20 mouse cellular contexts compared by ENCODE assay signal in the genomic region with DNA sequence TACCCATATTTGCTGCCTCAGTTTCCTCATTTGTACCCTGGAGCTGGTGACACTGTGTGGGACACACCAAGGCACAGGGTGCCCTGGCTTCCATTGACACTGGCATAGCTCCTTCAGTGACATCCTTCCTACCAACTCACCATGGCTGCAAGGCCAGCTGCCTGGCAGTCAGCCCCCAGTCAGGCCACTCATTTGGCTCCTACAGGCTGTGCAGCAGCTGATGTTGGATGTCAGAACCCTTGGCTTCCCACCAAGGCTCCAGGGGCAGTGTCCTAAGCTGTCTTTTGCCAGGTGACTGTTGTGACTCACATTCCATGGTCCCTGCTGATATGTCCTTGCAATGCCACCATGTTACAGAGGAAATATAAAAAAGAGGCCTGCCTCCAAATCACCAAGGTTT. TPM values are rescaled to one million over a fixed set of nuclear protein-coding genes. Genes with fewer than 3 reads are reported as not detected.
DNase-seq lines count a peak whose midpoint lies in the region; ATAC-seq and TF ChIP-seq lines count a peak whose summit lies in the region.
"Had no signal": no experiment of that assay in that cellular context is flagged by ENCODE, and none has a peak within 500 bp of the region (broad histone marks: within the 10 kb centered on the region; RNA-seq: fewer than 3 reads in every experiment).

No protein-coding gene starts in this region.

- TF ChIP-seq POLR2A in myocyte (IDR thresholded peaks at IDR 0.05; ENCODE audit: insufficient read length, low read depth) = no peak

- no peak overlapping the region for H3K9ac ChIP-seq in hindbrain, postnatal 0 days (replicated peaks; ENCODE audit: low read length)
- H3K9ac ChIP-seq in hindbrain, embryonic 16.5 days (ENCODE audit: low read depth, low read length) = no peak overlapping the region
- H3K9ac ChIP-seq in liver, embryonic 11.5 days (ENCODE audit: low read depth, low read length) = no peak overlapping the region
- H3K9ac ChIP-seq: hindbrain, embryonic 13.5 days; liver, embryonic 14.5 days; neural tube, embryonic 15.5 days had no signal

- H3K27ac ChIP-seq in hindbrain, postnatal 0 days = no peak overlapping the region
- H3K27ac ChIP-seq in hindbrain, embryonic 16.5 days (ENCODE audit: low read depth, low read length) = no peak overlapping the region
- H3K27ac ChIP-seq in liver, embryonic 11.5 days (ENCODE audit: low read depth, low read length) = no peak overlapping the region
- H3K27ac ChIP-seq: hindbrain, embryonic 13.5 days; left cerebral cortex, adult 2 months; liver, embryonic 14.5 days; macrophage had no signal

- H3K4me2 ChIP-seq in hindbrain, postnatal 0 days (ENCODE audit: low read depth, low read length) = no peak overlapping the region
- H3K4me2 ChIP-seq in hindbrain, embryonic 16.5 days (ENCODE audit: low read length) = no peak overlapping the region
- H3K4me2 ChIP-seq in myocyte (ENCODE audit: low read depth) = no peak overlapping the region
- no peak overlapping the region for H3K4me2 ChIP-seq in liver, embryonic 11.5 days
- H3K4me2 ChIP-seq: hindbrain, embryonic 13.5 days; neural tube, embryonic 15.5 days had no signal

- H3K4me1 ChIP-seq in hindbrain, postnatal 0 days (ENCODE audit: insufficient read depth, low read length) = no peaks in the 10 kb centered on the region
- H3K4me1 ChIP-seq in hindbrain, embryonic 16.5 days (ENCODE audit: control insufficient read depth, insufficient read depth, low read depth, low read length) = no peaks in the 10 kb centered on the region
- no peaks in the 10 kb centered on the region for H3K4me1 ChIP-seq in liver, embryonic 11.5 days (replicated peaks; ENCODE audit: control insufficient read depth, insufficient read depth, low read length)
- H3K4me1 ChIP-seq: hindbrain, embryonic 13.5 days had no signal

- no peaks in the 10 kb centered on the region for H3K79me2 ChIP-seq in myocyte (ENCODE audit: control insufficient read depth, insufficient read depth)

- no peaks in the 10 kb centered on the region for H3K36me3 ChIP-seq in hindbrain, postnatal 0 days (ENCODE audit: insufficient read depth, low read length)
- no peaks in the 10 kb centered on the region for H3K36me3 ChIP-seq in hindbrain, embryonic 16.5 days (ENCODE audit: control insufficient read depth, insufficient read depth, low read length)
- H3K36me3 ChIP-seq in myocyte (ENCODE audit: control insufficient read depth, insufficient read depth) = no peaks in the 10 kb centered on the region
- H3K36me3 ChIP-seq in liver, embryonic 11.5 days (ENCODE audit: control insufficient read depth, insufficient read depth, low read length) = no peaks in the 10 kb centered on the region
- H3K36me3 ChIP-seq: hindbrain, embryonic 13.5 days; neural tube, embryonic 15.5 days had no signal

- intact Hi-C loops in gastrocnemius, postnatal 36 days (cut with DNase I) = no loop called here

- no peak overlapping the region for H3ac ChIP-seq in myocyte (ENCODE audit: control insufficient read depth, insufficient read length)

- H3K9me3 ChIP-seq in hindbrain, postnatal 0 days (ENCODE audit: low read length) = no peaks in the 10 kb centered on the region
- H3K9me3 ChIP-seq in hindbrain, embryonic 16.5 days (ENCODE audit: control insufficient read depth, low read length) = no peaks in the 10 kb centered on the region
- no peaks in the 10 kb centered on the region for H3K9me3 ChIP-seq in liver, embryonic 11.5 days (ENCODE audit: control insufficient read depth, low read length)
- H3K9me3 ChIP-seq: hindbrain, embryonic 13.5 days; neural tube, embryonic 15.5 days had no signal

- ATAC-seq in hindbrain, postnatal 0 days = peak; percentile 47; the same call in 1 of the 2 replicates
- ATAC-seq in hindbrain, embryonic 16.5 days = no peak
- no peak for ATAC-seq in liver, embryonic 11.5 days (replicated peaks; ENCODE audit: low FRiP score)
- ATAC-seq: Patski had no signal

- no peak overlapping the region for H3K4me3 ChIP-seq in hindbrain, postnatal 0 days (ENCODE audit: low read length)
- no peak overlapping the region for H3K4me3 ChIP-seq in hindbrain, embryonic 16.5 days (ENCODE audit: low read length)
- H3K4me3 ChIP-seq in myocyte = no peak overlapping the region
- no peak overlapping the region for H3K4me3 ChIP-seq in liver, embryonic 11.5 days (ENCODE audit: low read depth, low read length)
- H3K4me3 ChIP-seq: erythroblast, embryonic 14.5 days; hindbrain, embryonic 13.5 days; left cerebral cortex, adult 2 months; neural tube, embryonic 15.5 days had no signal

- no peak for TF ChIP-seq CTCF in hindbrain, postnatal 0 days (IDR thresholded peaks at IDR 0.05; ENCODE audit: low read depth)

- H3K27me3 ChIP-seq in hindbrain, postnatal 0 days (ENCODE audit: insufficient read depth, low read length) = no peaks in the 10 kb centered on the region
- H3K27me3 ChIP-seq in hindbrain, embryonic 16.5 days (replicated peaks; ENCODE audit: control insufficient read depth, insufficient read depth, low read length) = no peaks in the 10 kb centered on the region
- no peaks in the 10 kb centered on the region for H3K27me3 ChIP-seq in myocyte (ENCODE audit: control insufficient read depth, insufficient read depth, insufficient read length)
- no peaks in the 10 kb centered on the region for H3K27me3 ChIP-seq in liver, embryonic 11.5 days (replicated peaks; ENCODE audit: control insufficient read depth, insufficient read depth, low read length)
- H3K27me3 ChIP-seq: hindbrain, embryonic 13.5 days; neural tube, embryonic 15.5 days; Patski had no signal

- peak; percentile 40 for DNase-seq in hindbrain, postnatal 0 days (ENCODE audit: low spot score)
- peak; percentile 80 for DNase-seq in adrenal gland, postnatal 14 days
- peak; percentile 34 to 36 for DNase-seq in gastrocnemius, postnatal 36 days
- no peak for DNase-seq in lung, postnatal 25 days (ENCODE audit: low spot score)
- DNase-seq in liver, embryonic 11.5 days (ENCODE audit: low spot score) = no peak
- DNase-seq: cerebellum, adult 18-20 months; embryo, embryonic 11 days; kidney, adult 8-10 months; midbrain, embryonic 14.5 days; thymus, postnatal 14 days had no signal

TF ChIP-seq in myocyte, 11 proteins besides CTCF, POLR2A, EP300 and RAD21:
- no peak for TF ChIP-seq REST (IDR thresholded peaks at IDR 0.05; ENCODE audit: insufficient read depth, insufficient read length)
- TF ChIP-seq SRF (IDR thresholded peaks at IDR 0.05; ENCODE audit: control insufficient read depth, insufficient read length, low read depth) = no peak
- TF ChIP-seq TCF12 (IDR thresholded peaks at IDR 0.05; ENCODE audit: insufficient read depth, poor library complexity, severe bottlenecking) = peak; percentile 27
- no peak for TF ChIP-seq USF1 (IDR thresholded peaks at IDR 0.05; ENCODE audit: low read depth)
- TF ChIP-seq E2F4 (IDR thresholded peaks at IDR 0.05; ENCODE audit: insufficient read depth) = no peak
- TF ChIP-seq MYOG (IDR thresholded peaks at IDR 0.05; ENCODE audit: control insufficient read depth in 1 of 3, insufficient read depth in 1 of 3, insufficient read length in 2 of 3, low read depth in 2 of 3) = peak; percentile 42 to 88 (median 76)
- TF ChIP-seq MYOD1 (IDR thresholded peaks at IDR 0.05; ENCODE audit: control insufficient read depth in 1 of 3, insufficient read length in 2 of 3, low read depth in 2 of 3) = peak; percentile 12 to 95 (median 86)
- TF ChIP-seq CEBPB (IDR thresholded peaks at IDR 0.05; ENCODE audit: insufficient read depth, poor library complexity, severe bottlenecking) = no peak
TF ChIP-seq in myocyte: peak in this region for 3.

RNA-seq across cellular contexts. Expression of a gene that starts 37.8 kb away (rescaled TPM):
- 14.8 and 16.1 TPM in 2 replicates for total RNA-seq in hindbrain, postnatal 0 days (2014; rRNA removed)
- polyA plus RNA-seq in hindbrain, postnatal 0 days (2015; fragmentation: Nextera tagmentation; extraction: Ambion mirVana) = 3.6 and 3.9 TPM in 2 replicates
- 3.3 and 3.8 TPM in 2 replicates for polyA plus RNA-seq in hindbrain, embryonic 16.5 days (2015; fragmentation: Nextera tagmentation; extraction: Ambion mirVana)
- total RNA-seq in adrenal gland, postnatal 14 days (2021) = 4.8 and 6.0 TPM in 2 replicates
- under 1 TPM; 0.44 to 0.56 TPM for total RNA-seq in gastrocnemius, postnatal 36 days (2021)
- 1.8 TPM for polyA plus RNA-seq in myocyte (2012; fragmentation: generic; extraction: Trizol)
- polyA plus RNA-seq in liver, embryonic 11.5 days (2014; fragmentation: Nextera tagmentation; extraction: Ambion mirVana) = 1.5 and 2.2 TPM in 2 replicates
- total RNA-seq: CH12.LX had no signal
- polyA plus RNA-seq: erythroblast, embryonic 14.5 days; macrophage had no signal

RNA-seq across cellular contexts. Expression of a gene that starts 58.5 kb away (rescaled TPM):
- total RNA-seq in hindbrain, postnatal 0 days (2014; rRNA removed) = 0.37 and 1.4 TPM in 2 replicates
- 0.53 and 0.71 TPM in 2 replicates for polyA plus RNA-seq in hindbrain, postnatal 0 days (2015; fragmentation: Nextera tagmentation; extraction: Ambion mirVana)
- 0.40 and 0.46 TPM in 2 replicates for polyA plus RNA-seq in hindbrain, embryonic 16.5 days (2015; fragmentation: Nextera tagmentation; extraction: Ambion mirVana)
- total RNA-seq in adrenal gland, postnatal 14 days (2021) = 0.11 and 0.15 TPM in 2 replicates
- total RNA-seq in gastrocnemius, postnatal 36 days (2021) = under 1 TPM in 1 of 2 experiments, not detected in 1; 0.08 TPM
- 0.14 TPM for polyA plus RNA-seq in myocyte (2012; fragmentation: generic; extraction: Trizol)
- 0.27 and 0.40 TPM in 2 replicates for polyA plus RNA-seq in liver, embryonic 11.5 days (2014; fragmentation: Nextera tagmentation; extraction: Ambion mirVana)
- polyA plus RNA-seq: erythroblast, embryonic 14.5 days; macrophage had no signal

Comparison
In these comparisons a context has a peak if more than half of its experiments do, and no peak if none do; other contexts are left out.
1. DNase-seq: peak in hindbrain, postnatal 0 days (single experiment), adrenal gland, postnatal 14 days (single experiment) and gastrocnemius, postnatal 36 days (2 of 2); none in lung, postnatal 25 days (single experiment) and liver, embryonic 11.5 days (single experiment).